Mouse (Mus musculus): ENCODE data around the gene Gcnt4.
A peak's percentile ranks its signal among the peaks of the same experiment; 100 is the strongest.

The Gcnt4 gene

GRCm38 (mm10) chr13:96951880-96952279 is 27.4 kb downstream of the Gcnt4 start:
- DNase-seq = no peak

GRCm38 (mm10) chr13:96956466-96956865 is 32.0 kb downstream of the Gcnt4 start:
- DNase-seq = no peak

- no peak for DNase-seq
Observed at GRCm38 (mm10) chr13:96960019-96960418, 35.5 kb downstream of the Gcnt4 start.

- no peak for DNase-seq
Observed at GRCm38 (mm10) chr13:96961366-96962157, 37.1 kb downstream of the Gcnt4 start.

GRCm38 (mm10) chr13:96962801-96963200 is 38.3 kb downstream of the Gcnt4 start:
- no peak for DNase-seq

GRCm38 (mm10) chr13:96964981-96965380 is 40.5 kb downstream of the Gcnt4 start:
- DNase-seq = no peak

GRCm38 (mm10) chr13:96966210-96967089 is 42.0 kb downstream of the Gcnt4 start:
- no peak for DNase-seq

- no peak for DNase-seq
Observed at GRCm38 (mm10) chr13:96967091-96967490, 42.6 kb downstream of the Gcnt4 start.

- DNase-seq = no peak
Observed at GRCm38 (mm10) chr13:96967822-96968221, 43.3 kb downstream of the Gcnt4 start.

GRCm38 (mm10) chr13:96971076-96971475 is 46.6 kb downstream of the Gcnt4 start:
- DNase-seq = no peak

DNA sequence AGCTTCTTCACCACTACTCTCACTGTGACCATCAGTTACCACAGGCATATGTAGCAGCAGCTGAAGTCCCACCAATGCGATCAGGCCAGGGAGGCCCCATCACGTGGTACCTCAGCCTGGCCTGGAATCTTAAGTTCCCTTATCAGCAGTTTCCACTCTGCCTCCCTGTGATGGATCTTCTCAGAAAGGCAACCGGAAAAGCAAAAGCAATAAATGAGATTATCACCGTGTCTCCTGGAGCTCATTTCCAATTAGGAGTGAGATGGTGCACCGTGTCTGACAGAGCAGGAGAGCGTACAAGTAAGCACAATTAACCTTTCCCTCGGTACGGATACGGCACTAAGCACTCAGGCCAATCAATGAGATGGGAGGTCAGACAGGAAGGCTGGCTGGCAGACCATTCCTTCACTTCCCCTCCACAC is 47.4 kb downstream of the Gcnt4 start:
- DNase-seq = no peak

DNA sequence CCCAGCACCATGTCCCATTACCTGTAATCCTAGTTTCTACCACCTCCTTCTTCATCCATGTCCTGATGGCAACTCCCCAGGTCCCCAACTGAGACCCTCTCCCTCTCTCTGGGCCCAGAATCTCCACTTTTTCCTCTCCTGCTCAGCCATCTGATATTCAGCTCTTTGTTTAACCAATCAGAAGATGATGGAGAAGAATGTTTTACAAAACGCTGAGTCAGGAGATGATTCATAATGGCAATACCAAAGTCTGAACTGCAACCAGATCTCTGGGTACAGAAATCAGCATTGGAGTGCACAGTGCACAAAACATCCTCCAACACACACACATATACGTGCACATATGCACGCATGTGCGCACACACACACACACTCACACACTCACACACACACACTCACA is 48.8 kb downstream of the Gcnt4 start:
- DNase-seq = no peak

- DNase-seq = no peak
Observed at GRCm38 (mm10) chr13:96976986-96977595, 52.6 kb downstream of the Gcnt4 start.

GRCm38 (mm10) chr13:96980561-96980960 is 56.1 kb downstream of the Gcnt4 start:
- no peak for DNase-seq

DNA sequence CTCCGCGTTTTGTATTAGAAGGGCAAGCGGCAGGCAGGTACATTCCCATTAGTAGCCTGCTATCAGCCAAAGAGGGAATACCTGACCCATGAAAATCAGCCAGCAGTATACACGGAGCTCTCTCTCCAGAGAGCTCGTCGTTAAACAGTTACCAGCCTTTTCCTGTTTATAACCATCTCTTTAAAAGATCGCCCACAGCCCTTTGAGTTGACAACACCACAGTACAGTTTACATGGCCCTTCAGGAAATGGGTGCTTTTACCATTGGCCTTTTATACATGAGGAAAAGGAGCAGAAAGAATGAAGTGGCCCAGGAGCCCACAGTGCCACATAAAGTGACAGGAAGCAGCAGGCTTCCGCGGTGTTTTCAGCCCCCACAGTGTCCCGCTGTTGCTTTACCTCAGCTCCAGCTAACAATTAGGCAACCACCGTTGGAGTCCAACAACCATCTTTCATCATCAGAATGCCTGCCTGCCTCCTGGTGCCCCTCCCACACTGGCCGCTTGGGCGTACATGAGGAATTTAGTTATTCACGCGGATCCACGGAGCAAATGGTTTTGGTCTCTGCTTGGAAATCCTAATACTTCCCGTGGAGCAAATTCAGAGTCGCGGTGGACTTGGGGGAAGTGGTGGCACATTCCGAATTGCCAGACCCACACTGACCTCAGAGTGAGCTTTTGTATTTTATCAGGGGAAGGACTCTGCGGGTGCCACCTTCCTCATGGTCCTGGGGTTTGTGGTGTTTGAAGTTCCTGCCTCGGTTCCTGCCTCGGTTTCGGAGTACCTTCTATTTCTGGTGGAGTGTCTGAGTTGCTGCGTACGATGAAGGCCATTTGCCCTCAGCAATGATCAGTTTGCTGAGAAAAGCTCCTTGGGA is 59.0 kb downstream of the Gcnt4 start:
- peak; percentile 66 to 67 for DNase-seq

DNA sequence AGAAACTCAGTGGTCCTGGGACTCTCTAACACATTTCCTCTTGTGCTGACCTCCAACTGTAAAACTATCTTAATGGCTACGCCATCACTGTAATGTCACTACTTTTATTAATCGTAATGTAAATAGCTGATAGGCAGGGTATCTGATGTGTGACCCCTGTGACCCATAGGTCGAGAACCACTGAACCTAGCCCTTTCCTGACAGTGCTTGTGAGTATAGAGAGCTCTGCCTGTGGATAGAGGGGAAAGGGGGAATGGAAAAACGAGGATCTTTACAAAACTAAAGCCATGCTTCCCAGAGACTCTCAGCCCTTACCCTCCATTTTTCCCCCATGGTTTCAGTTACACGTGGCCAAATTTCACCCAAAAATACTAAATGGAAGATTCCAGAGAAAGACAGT is 60.2 kb downstream of the Gcnt4 start:
- DNase-seq = no peak

- peak; percentile 30 to 47 for DNase-seq
Observed at GRCm38 (mm10) chr13:96985599-96986275, 61.2 kb downstream of the Gcnt4 start.

- DNase-seq = no peak
Observed at GRCm38 (mm10) chr13:96989129-96989528, 64.6 kb downstream of the Gcnt4 start.

DNA sequence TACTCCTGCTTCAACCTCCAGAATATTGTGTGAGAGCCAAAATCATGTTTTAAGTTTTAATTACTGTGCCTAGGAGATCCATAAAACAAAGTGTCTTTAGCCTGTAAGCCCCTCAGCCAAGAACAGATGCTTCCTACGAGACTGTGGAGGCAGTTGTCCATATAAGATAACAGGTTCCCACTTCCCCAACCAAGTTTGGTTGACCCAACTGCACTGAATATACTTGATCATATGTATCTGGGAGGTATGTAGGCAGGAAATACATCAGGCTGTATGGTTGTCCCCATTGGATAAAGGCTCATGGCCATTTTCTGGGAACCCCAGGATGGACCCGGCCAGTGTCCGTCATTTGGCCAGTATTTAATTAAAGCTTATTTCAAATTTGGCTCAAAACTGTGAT is 65.6 kb downstream of the Gcnt4 start:
- no peak for DNase-seq

- peak in 1 of 2 experiments; percentile 32 for DNase-seq
Observed at GRCm38 (mm10) chr13:96990561-96991265, 66.2 kb downstream of the Gcnt4 start.

Data from kidney, adult 8-10 months (tissue).